Mouse (Mus musculus): Measurements from ENCODE around the gene Tssk4.

Gene Tssk4

DNA sequence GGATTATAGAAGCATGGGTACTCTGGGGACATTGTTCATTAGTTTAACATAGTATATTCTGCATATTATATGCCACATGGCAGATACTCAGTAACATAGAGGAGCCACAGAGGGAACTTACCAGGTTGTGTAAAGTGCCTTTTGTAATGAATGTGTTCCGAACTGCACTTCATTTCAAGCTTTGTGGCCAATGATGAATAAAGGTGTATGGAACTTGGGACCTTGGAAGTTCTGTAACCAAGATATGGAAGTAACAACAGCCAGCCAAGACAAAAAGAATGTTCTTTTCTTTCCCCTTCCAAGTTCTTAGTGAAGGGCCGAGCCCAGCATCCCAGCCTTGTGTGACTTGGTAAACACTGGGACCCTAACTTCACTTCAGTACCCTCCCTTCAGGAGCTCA lies at the start of gene Tssk4:
Gene Tssk4, plus strand, starts transcription at position 301 of the 400 bp plus-strand sequence.
- no peak for DNase-seq (ENCODE audit: low spot score in 2 of 2)

DNA sequence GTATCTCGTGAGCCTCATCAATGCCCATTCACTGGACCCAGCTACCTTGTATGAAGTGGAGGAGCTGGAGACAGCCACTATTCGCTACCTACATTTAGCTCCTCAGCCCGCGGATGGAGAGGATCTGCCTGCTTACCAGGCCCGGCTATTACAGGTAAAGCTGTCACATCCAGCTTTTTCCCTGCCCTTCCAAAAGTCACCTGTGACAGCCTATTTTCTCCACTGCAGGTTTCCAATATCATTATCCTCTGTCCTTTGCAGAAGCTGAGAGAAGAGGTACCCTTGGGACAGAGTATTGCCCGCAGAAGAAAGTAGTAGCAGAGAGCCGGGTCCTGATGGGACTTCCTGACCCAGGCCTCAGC lies 46.7 kb upstream of the Tssk4 start, which contains the start of gene Irf9:
Gene Irf9, plus strand, starts transcription at position 301 of the 362 bp plus-strand sequence.
- DNase-seq (ENCODE audit: low spot score in 2 of 2) = no peak

GRCm38 (mm10) chr14:55603633-55604576 lies 46.1 kb upstream of the Tssk4 start:
- peak; percentile 84 to 89 for DNase-seq (ENCODE audit: low spot score in 2 of 2)

GRCm38 (mm10) chr14:55604823-55605222 lies 45.2 kb upstream of the Tssk4 start:
- no peak for DNase-seq (ENCODE audit: low spot score in 2 of 2)

DNA sequence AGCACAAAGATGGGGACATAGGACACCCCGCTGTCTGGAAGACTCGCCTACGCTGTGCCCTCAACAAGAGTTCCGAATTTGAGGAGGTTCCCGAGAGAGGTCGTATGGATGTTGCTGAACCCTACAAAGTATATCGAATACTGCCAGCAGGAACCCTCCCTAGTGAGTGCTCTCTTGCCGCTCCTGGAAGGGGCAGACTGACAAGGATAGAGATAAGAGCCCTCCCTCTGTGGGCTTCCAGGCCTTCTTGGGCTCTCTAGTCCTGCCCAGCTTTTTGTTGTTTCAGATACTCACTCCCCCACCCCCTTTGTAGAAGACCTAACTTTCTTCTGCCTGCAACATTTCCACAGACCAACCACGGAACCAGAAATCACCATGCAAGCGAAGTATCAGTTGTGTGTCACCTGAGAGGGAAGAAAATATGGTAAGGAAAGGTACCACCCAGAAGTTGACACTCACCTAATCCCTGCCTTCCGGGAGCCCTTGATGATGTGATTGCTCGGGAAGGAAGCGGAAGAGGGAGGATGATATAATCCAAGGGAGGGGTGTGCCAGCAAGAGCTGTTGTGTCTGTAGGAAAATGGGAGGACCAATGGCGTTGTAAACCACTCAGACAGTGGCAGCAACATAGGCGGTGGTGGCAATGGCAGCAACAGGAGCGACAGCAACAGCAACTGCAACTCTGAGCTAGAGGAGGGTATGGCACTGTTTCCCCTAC lies 44.1 kb upstream of the Tssk4 start:
- no peak for DNase-seq (ENCODE audit: low spot score in 2 of 2)

GRCm38 (mm10) chr14:55608339-55608738 lies 41.6 kb upstream of the Tssk4 start:
- DNase-seq (ENCODE audit: low spot score in 2 of 2) = no peak

DNA sequence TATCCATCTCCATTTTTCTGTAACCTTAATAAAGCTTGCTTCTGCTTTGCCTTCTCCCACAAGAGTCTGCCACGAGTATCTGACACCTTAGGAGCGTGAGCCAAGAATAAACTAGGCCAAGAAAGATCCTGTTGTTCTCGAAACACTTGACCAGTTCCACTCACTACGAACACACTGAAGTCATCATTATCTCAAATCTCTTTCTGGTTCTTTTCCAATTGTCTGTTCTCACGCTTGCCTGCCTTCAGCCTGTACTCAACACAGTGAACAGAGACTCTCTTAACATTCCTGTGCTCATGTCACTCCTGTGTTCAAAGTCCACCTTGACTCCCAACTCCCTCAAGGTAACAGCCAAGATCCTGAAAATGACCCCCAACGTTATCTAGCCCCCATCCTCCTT lies 36.6 kb upstream of the Tssk4 start:
- no peak for DNase-seq (ENCODE audit: low spot score in 2 of 2)

GRCm38 (mm10) chr14:55614565-55615178 lies 35.3 kb upstream of the Tssk4 start:
- DNase-seq (ENCODE audit: low spot score in 2 of 2) = no peak

GRCm38 (mm10) chr14:55615876-55616275 lies 34.1 kb upstream of the Tssk4 start:
- no peak for DNase-seq (ENCODE audit: low spot score in 2 of 2)

GRCm38 (mm10) chr14:55616844-55617243 lies 33.1 kb upstream of the Tssk4 start:
- DNase-seq (ENCODE audit: low spot score in 2 of 2) = no peak

GRCm38 (mm10) chr14:55617822-55618221 lies 32.2 kb upstream of the Tssk4 start, which contains the start of gene Rec8:
Gene Rec8, plus strand, starts transcription at chr14:55618037.
- no peak for DNase-seq (ENCODE audit: low spot score in 2 of 2)

GRCm38 (mm10) chr14:55618486-55619195 lies 31.3 kb upstream of the Tssk4 start:
- no peak for DNase-seq (ENCODE audit: low spot score in 2 of 2)

DNA sequence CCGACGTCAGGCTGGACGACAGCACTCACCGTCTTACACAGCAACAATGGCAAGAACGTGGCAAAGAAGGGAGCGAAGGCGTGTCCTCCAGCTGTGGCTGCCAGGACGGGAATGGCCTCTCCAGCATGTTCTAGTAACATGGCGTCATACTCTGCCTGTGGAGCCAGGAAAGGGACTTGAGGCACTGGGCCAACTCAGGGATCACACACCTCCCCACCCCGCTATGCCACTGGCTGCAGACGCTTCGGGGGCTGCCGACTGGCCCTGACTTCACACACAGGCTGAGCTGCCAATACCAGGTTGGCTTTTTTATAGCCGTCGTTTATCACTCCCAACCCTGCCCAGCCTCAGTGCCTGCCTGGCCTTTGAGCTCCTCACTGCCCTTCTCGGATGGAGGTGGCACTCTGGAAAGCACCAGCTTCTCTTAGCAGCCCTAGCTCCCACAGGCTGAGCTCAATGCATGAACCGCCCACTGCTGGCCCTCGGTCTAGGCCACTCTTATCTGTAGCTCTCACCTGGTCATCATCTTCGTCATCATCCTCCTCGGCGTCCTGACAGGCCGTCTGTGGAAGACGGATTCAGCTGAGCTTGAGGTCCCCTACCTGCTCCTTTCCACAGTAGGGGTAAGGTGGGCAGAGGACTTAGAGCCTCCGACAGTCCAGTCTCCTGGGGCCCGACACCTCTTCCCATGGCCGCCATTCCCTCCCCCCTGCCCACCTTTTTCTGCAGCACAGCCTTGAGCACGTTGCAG lies 21.7 kb upstream of the Tssk4 start:
- no peak for DNase-seq (ENCODE audit: low spot score in 2 of 2)

GRCm38 (mm10) chr14:55629312-55629711 lies 20.7 kb upstream of the Tssk4 start:
- DNase-seq (ENCODE audit: low spot score in 2 of 2) = peak in 1 of 2 experiments; percentile 47

- DNase-seq (ENCODE audit: low spot score in 2 of 2) = peak; percentile 16 to 66
Observed at GRCm38 (mm10) chr14:55634874-55635522, 15.0 kb upstream of the Tssk4 start.

- peak in 1 of 2 experiments; percentile 81 for DNase-seq (ENCODE audit: low spot score in 2 of 2)
Observed at GRCm38 (mm10) chr14:55635523-55636007, 14.4 kb upstream of the Tssk4 start, which contains the start of gene Ipo4. Gene Ipo4, minus strand, starts transcription at chr14:55635957.

- DNase-seq (ENCODE audit: low spot score in 2 of 2) = no peak
Observed at GRCm38 (mm10) chr14:55637795-55638194, 12.2 kb upstream of the Tssk4 start, which contains the start of gene Gm49378. Gene Gm49378, minus strand, starts transcription at chr14:55637895.

DNA sequence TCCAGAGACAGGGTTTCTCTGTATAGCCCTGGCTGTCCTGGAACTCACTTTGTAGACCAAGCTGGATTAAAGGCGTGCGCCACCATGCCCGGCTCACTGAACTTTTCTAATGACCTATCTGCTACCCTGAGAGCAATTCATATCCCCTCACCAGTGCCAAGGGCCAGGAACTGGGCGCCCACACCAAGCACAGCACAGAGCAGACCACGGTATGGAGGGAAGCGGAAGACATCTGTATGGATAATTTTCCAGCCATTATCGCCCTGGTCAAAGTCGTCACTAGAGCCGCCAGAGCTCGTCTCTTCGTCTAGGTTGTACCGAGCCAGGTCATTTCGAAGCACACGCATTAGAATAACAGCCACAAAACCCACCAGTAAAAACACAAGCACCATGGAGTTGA lies 9.2 kb upstream of the Tssk4 start:
- no peak for DNase-seq (ENCODE audit: low spot score in 2 of 2)

- DNase-seq (ENCODE audit: low spot score in 2 of 2) = no peak
Observed at GRCm38 (mm10) chr14:55641291-55641690, 8.7 kb upstream of the Tssk4 start.

GRCm38 (mm10) chr14:55642679-55643059 lies 7.3 kb upstream of the Tssk4 start:
- DNase-seq (ENCODE audit: low spot score in 2 of 2) = no peak
